20 mouse cellular contexts compared by ENCODE assay signal in genomic region chr9:64925771-64926170, GRCm38 (mm10). TPM values are rescaled to one million over a fixed set of nuclear protein-coding genes. Genes with fewer than 3 reads are reported as not detected.
DNase-seq lines count a peak whose midpoint lies in the region; ATAC-seq lines count a peak whose summit lies in the region.
"Had no signal": no experiment of that assay in that cellular context is flagged by ENCODE, and none has a peak within 500 bp of the region (broad histone marks: within the 10 kb centered on the region; RNA-seq: fewer than 3 reads in every experiment).

No protein-coding gene starts in this region.

- no peak for DNase-seq in limb, embryonic 10.5 days (ENCODE audit: low spot score)
- no peak for DNase-seq in embryonic facial prominence, embryonic 14.5 days (ENCODE audit: low spot score)
- DNase-seq in urinary bladder, postnatal 14 days (ENCODE audit: low spot score): no peak
- DNase-seq in gastrocnemius, adult 18-20 months (ENCODE audit: low spot score): no peak
- DNase-seq: cerebellum, postnatal 14 days; kidney, adult 2 months; left cerebral cortex, postnatal 4 days; lung, adult 2 months; spleen, adult 18-20 months had no signal

- H3K4me1 ChIP-seq in forebrain, embryonic 13.5 days: peaks cover 16% of the 10 kb centered on the region
- peaks cover 8% of the 10 kb centered on the region; the same call in 1 of the 2 replicates for H3K4me1 ChIP-seq in forebrain, embryonic 12.5 days
- H3K4me1 ChIP-seq in limb, embryonic 15.5 days: peaks cover 11% of the 10 kb centered on the region
- H3K4me1 ChIP-seq in limb, embryonic 10.5 days: 0 out of 2 replicates have a peak, but pooled peaks cover 5% of the 10 kb centered on the region
- H3K4me1 ChIP-seq in embryonic facial prominence, embryonic 14.5 days (ENCODE audit: control insufficient read depth, insufficient read depth, low read length): peaks cover 10% of the 10 kb centered on the region

- no peak overlapping the region for H3K4me2 ChIP-seq in forebrain, embryonic 13.5 days
- H3K4me2 ChIP-seq in forebrain, embryonic 12.5 days: no peak overlapping the region
- H3K4me2 ChIP-seq in limb, embryonic 15.5 days: no peak overlapping the region
- H3K4me2 ChIP-seq in embryonic facial prominence, embryonic 14.5 days (ENCODE audit: low read depth, low read length): no peak overlapping the region
- H3K4me2 ChIP-seq: embryonic facial prominence, embryonic 15.5 days; hindbrain, embryonic 14.5 days had no signal

- H3K4me3 ChIP-seq in forebrain, embryonic 13.5 days: no peak overlapping the region
- no peak overlapping the region for H3K4me3 ChIP-seq in forebrain, embryonic 12.5 days (replicated peaks)
- H3K4me3 ChIP-seq in limb, embryonic 15.5 days: no peak overlapping the region
- no peak overlapping the region for H3K4me3 ChIP-seq in limb, embryonic 10.5 days
- H3K4me3 ChIP-seq in embryonic facial prominence, embryonic 14.5 days (ENCODE audit: low read depth, low read length): no peak overlapping the region
- H3K4me3 ChIP-seq: embryonic facial prominence, embryonic 15.5 days had no signal

- no peaks in the 10 kb centered on the region for H3K36me3 ChIP-seq in forebrain, embryonic 13.5 days (ENCODE audit: poor library complexity, severe bottlenecking)
- H3K36me3 ChIP-seq in forebrain, embryonic 12.5 days (replicated peaks): no peaks in the 10 kb centered on the region
- H3K36me3 ChIP-seq in limb, embryonic 15.5 days: no peaks in the 10 kb centered on the region
- H3K36me3 ChIP-seq in limb, embryonic 10.5 days: no peaks in the 10 kb centered on the region
- no peaks in the 10 kb centered on the region for H3K36me3 ChIP-seq in embryonic facial prominence, embryonic 14.5 days (ENCODE audit: control insufficient read depth, insufficient read depth, low read length)

- no peaks in the 10 kb centered on the region for H3K9me3 ChIP-seq in forebrain, embryonic 13.5 days (replicated peaks)
- H3K9me3 ChIP-seq in forebrain, embryonic 12.5 days: no peaks in the 10 kb centered on the region
- H3K9me3 ChIP-seq in limb, embryonic 15.5 days: no peaks in the 10 kb centered on the region
- no peaks in the 10 kb centered on the region for H3K9me3 ChIP-seq in limb, embryonic 10.5 days (replicated peaks)
- H3K9me3 ChIP-seq in embryonic facial prominence, embryonic 14.5 days (ENCODE audit: control insufficient read depth, low read length): no peaks in the 10 kb centered on the region
- H3K9me3 ChIP-seq: embryonic facial prominence, embryonic 15.5 days had no signal

- no peak overlapping the region for H3K27ac ChIP-seq in forebrain, embryonic 13.5 days
- H3K27ac ChIP-seq in forebrain, embryonic 12.5 days: no peak overlapping the region
- peak overlapping the region; percentile 58; the same call in 1 of the 2 replicates for H3K27ac ChIP-seq in limb, embryonic 15.5 days
- H3K27ac ChIP-seq in limb, embryonic 10.5 days: no peak overlapping the region
- 0 out of 2 replicates have a peak overlapping the region, but pooled peaks have one; percentile 46 for H3K27ac ChIP-seq in embryonic facial prominence, embryonic 14.5 days (replicated peaks; ENCODE audit: low read depth, low read length)
- H3K27ac ChIP-seq: hindbrain, embryonic 14.5 days had no signal

- ATAC-seq in forebrain, embryonic 13.5 days: peak; percentile 53; the same call in 1 of the 2 replicates
- ATAC-seq in forebrain, embryonic 12.5 days (ENCODE audit: low FRiP score): no peak
- ATAC-seq in limb, embryonic 15.5 days (ENCODE audit: insufficient number of reproducible peaks, low FRiP score, low TSS enrichment, low read depth): no peak
- ATAC-seq in embryonic facial prominence, embryonic 14.5 days (ENCODE audit: low read depth): no peak
- peak; percentile 85 for ATAC-seq in monocyte, adult 5-6 weeks (replicated peaks; ENCODE audit: insufficient number of reproducible peaks, low FRiP score, low TSS enrichment, poor library complexity, severe bottlenecking)
- ATAC-seq: activated CD4-positive, CD25-positive, alpha-beta regulatory T cell, adult 4 months had no signal

- WGBS in forebrain, embryonic 13.5 days: 26% methylated on average over 5 of the region's 5 CpGs
- WGBS in forebrain, embryonic 12.5 days: 29% methylated on average over 5 of the region's 5 CpGs
- 68% methylated on average over 5 of the region's 5 CpGs for whole genome bisulfite sequencing in limb, embryonic 15.5 days
- WGBS in limb, embryonic 10.5 days: 84% methylated on average over 5 of the region's 5 CpGs
- WGBS in embryonic facial prominence, embryonic 14.5 days: 72% methylated on average over 5 of the region's 5 CpGs

- no peak overlapping the region for H3K9ac ChIP-seq in forebrain, embryonic 13.5 days
- H3K9ac ChIP-seq in forebrain, embryonic 12.5 days: no peak overlapping the region
- H3K9ac ChIP-seq in limb, embryonic 15.5 days: no peak overlapping the region
- no peak overlapping the region for H3K9ac ChIP-seq in embryonic facial prominence, embryonic 14.5 days (ENCODE audit: low read depth, low read length)
- H3K9ac ChIP-seq: embryonic facial prominence, embryonic 15.5 days; hindbrain, embryonic 14.5 days had no signal

- no peaks in the 10 kb centered on the region for H3K27me3 ChIP-seq in forebrain, embryonic 13.5 days
- 0 out of 2 replicates have a peak, but pooled peaks cover 3% of the 10 kb centered on the region for H3K27me3 ChIP-seq in forebrain, embryonic 12.5 days
- H3K27me3 ChIP-seq in limb, embryonic 15.5 days: no peaks in the 10 kb centered on the region
- H3K27me3 ChIP-seq in limb, embryonic 10.5 days (ENCODE audit: low read depth, poor library complexity, severe bottlenecking): no peaks in the 10 kb centered on the region
- H3K27me3 ChIP-seq in embryonic facial prominence, embryonic 14.5 days (replicated peaks; ENCODE audit: control insufficient read depth, insufficient read depth, low read length): no peaks in the 10 kb centered on the region
- H3K27me3 ChIP-seq: embryonic facial prominence, embryonic 15.5 days had no signal

RNA-seq across cellular contexts. Expression of gene Slc24a1, which starts 25.6 kb away (rescaled TPM):
- polyA plus RNA-seq in forebrain, embryonic 13.5 days (2015; fragmentation: Nextera tagmentation; extraction: Ambion mirVana): 0.05 and 0.08 TPM in 2 replicates
- polyA plus RNA-seq in forebrain, embryonic 12.5 days (2016; fragmentation: Nextera tagmentation; extraction: Ambion mirVana): 0.11 TPM in 1 of 2 replicates, not detected in the other
- 0.10 TPM in 1 of 2 replicates, not detected in the other for polyA plus RNA-seq in limb, embryonic 15.5 days (2015; fragmentation: Nextera tagmentation; extraction: Ambion mirVana)
- polyA plus RNA-seq in limb, embryonic 10.5 days (2016; fragmentation: Nextera tagmentation; extraction: Ambion mirVana): 0.06 TPM in 1 of 2 replicates, not detected in the other
- 0.09 TPM in 1 of 2 replicates, not detected in the other for polyA plus RNA-seq in embryonic facial prominence, embryonic 14.5 days (2014; fragmentation: Nextera tagmentation; extraction: Ambion mirVana)
- 0.19 to 0.29 TPM (median 0.21 TPM) in 3 replicates for total RNA-seq in monocyte, adult 5-6 weeks (2017)
- under 1 TPM in 1 of 2 experiments, not detected in 1; 0.05 TPM for total RNA-seq in gastrocnemius, adult 18-20 months (2021)
- total RNA-seq: gastrocnemius, adult 8-10 months; MEL had no signal
- polyA plus RNA-seq: C2C12; kidney, adult 2 months; large intestine, adult 2 months had no signal

RNA-seq across cellular contexts. Expression of gene Ints14, which starts 34.9 kb away (rescaled TPM):
- polyA plus RNA-seq in forebrain, embryonic 13.5 days (2015; fragmentation: Nextera tagmentation; extraction: Ambion mirVana): 50.4 and 57.4 TPM in 2 replicates
- 60.9 and 62.8 TPM in 2 replicates for polyA plus RNA-seq in forebrain, embryonic 12.5 days (2016; fragmentation: Nextera tagmentation; extraction: Ambion mirVana)
- polyA plus RNA-seq in limb, embryonic 15.5 days (2015; fragmentation: Nextera tagmentation; extraction: Ambion mirVana): 43.2 and 43.9 TPM in 2 replicates
- 74.8 and 78.4 TPM in 2 replicates for polyA plus RNA-seq in limb, embryonic 10.5 days (2016; fragmentation: Nextera tagmentation; extraction: Ambion mirVana)
- polyA plus RNA-seq in embryonic facial prominence, embryonic 14.5 days (2014; fragmentation: Nextera tagmentation; extraction: Ambion mirVana): 44.3 and 53.2 TPM in 2 replicates
- 17.2 to 23.3 TPM (median 19.5 TPM) in 3 replicates for total RNA-seq in monocyte, adult 5-6 weeks (2017)
- 10 to 100 TPM; 14.3 to 14.6 TPM for total RNA-seq in gastrocnemius, adult 18-20 months (2021)

Comparison
In these comparisons a context has a peak if more than half of its experiments do, and no peak if none do; other contexts are left out.
1. ATAC-seq: peak in forebrain, embryonic 13.5 days (single experiment) and monocyte, adult 5-6 weeks (single experiment); none in forebrain, embryonic 12.5 days (single experiment), limb, embryonic 15.5 days (single experiment) and embryonic facial prominence, embryonic 14.5 days (single experiment).
2. H3K27ac ChIP-seq: peak in limb, embryonic 15.5 days (single experiment) and embryonic facial prominence, embryonic 14.5 days (single experiment); none in forebrain, embryonic 13.5 days (single experiment), forebrain, embryonic 12.5 days (single experiment) and limb, embryonic 10.5 days (single experiment).